Mouse (Mus musculus) spleen, adult 18-20 months (tissue): ENCODE results near the gene Nanos3.

ENCODE experiments used
- DNase-seq, 2 experiments: peaks; one replicate each; pipeline ENCODE4 v3.0.0; 2022; ENCODE audit warnings: mixed read lengths in 2 of 2

Nanos3 gene

GRCm38 (mm10) chr8:84185117-84185516 lies at the start of gene Nanos3:
Gene Nanos3 (minus strand): TSS chr8:84185217.
- DNase-seq = no peak

DNA sequence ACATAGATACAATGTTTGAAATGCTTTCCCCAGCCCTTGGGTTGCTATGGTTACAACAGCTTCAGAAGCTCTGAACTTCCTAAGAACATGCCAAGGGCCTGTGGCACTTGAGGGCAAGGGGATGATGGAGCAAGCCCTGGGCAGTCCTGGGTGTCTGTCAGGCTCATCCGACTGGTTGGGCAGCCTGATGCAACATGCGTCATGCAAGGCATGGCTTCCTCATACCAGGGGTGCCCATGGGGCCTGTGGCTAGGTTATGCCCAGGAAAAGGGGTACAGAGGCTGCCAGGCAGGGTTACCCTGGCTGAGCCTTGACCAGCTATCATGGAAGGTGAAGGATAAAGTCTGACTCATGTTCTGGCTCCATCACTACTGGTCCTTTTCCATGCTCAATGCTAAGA lies 48.0 kb upstream of the Nanos3 start:
- no peak for DNase-seq

DNA sequence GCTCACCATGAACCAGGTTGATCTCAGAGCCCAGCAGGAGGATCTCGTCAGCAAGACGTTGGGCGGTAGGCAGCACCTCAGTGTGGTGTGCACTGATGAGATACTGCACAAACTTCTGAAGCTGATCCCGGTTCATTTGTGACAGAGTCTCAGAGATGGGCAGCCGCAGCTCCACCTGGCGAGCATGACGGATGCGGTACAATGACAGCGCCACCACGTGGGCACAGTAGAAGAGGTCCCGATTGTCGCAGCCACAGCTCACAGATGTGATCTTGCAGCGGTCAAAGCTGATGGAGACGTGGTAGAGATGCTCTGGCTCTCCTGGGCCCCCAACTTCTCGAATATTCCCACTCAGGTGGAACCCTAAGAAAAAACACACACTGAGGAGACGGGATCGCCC lies 45.7 kb upstream of the Nanos3 start:
- no peak for DNase-seq

DNA sequence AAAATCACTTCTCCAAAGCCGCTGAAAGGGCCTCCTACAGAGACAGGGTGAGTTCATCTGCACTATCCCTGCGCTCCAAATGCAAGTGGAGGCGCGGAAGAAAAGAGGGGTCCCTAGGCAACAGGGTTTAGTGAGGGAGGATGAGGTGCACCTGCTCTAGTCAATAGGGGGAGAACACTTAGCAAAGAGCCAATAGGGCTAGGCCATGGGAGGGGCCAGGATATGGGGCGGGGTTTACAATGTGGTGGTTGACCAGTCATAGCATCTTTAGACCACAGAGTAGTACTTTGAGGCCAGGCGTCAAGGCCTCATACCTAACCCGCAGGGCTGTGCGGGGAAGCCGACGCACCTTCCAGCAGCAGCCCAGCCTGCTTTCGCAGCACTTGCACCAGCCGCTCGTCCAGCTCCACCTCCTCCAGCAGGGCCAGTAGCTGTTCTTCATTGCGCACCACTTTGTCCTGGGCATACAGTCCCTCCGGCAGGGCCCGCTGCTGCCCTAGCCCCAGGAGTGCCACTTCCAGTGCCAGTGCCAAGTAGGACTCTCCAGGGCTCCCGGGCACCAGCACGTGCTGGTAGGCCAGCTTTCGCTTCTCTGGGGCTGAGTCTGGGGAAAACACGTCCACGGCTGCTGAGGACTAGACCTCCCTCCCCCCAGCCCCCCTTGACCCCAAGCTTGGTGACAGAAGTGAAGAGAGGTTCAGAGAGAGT lies 38.5 kb upstream of the Nanos3 start:
- DNase-seq = no peak

DNA sequence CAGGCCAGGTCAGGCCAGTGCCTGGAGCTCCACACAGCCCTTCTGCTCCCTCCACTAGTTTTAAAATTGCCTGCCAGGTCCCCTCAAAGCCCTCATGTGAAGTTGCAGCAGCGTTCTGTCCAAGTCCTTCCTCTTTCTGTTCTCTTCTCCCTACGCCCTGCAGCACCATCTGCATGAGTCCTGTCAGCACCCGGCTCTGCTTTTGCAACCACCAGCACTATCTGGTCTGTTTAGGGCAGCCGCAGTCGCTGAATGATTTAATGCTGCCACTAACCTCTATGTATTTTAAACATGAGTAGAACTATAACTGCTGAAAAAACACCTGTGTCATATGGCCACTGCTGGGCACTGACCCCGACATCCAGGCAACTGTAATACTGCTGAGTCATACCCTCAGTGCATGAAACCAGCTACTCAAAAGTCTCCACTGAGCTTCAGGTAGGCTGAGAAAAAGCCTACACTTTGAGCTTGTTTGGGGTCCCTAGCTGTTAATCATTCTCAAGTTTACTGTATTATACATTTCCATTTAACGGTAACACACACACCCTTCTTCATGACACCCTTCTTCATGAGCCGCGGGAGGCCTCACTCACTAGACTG lies 37.6 kb upstream of the Nanos3 start:
- DNase-seq = no peak

GRCm38 (mm10) chr8:84220105-84220504 lies 35.1 kb upstream of the Nanos3 start:
- no peak for DNase-seq

DNA sequence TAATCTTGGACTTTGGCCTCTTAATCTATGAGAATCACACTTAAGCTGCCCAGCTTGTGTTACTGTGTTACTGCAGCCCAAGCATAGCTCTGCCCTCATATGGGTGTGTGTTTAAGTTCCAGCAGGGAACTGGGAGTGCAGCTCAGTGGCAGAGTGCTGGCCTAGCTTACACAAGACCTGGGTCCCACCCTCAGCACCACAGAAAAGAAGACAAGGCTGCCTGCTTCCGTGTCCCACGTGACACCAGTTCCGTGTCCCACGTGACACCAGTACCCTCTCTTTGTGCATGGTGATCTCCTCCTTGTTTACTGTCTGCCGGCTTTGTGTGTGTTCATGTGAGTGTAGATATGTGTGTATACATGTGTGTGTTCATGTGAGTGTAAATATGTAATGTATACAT lies 33.1 kb upstream of the Nanos3 start:
- DNase-seq = no peak

GRCm38 (mm10) chr8:84217206-84217605 lies 32.2 kb upstream of the Nanos3 start:
- DNase-seq = no peak

GRCm38 (mm10) chr8:84213277-84213676 lies 28.3 kb upstream of the Nanos3 start:
- no peak for DNase-seq

- no peak for DNase-seq
These were observed 27.0 kb upstream of the Nanos3 start for GRCm38 (mm10) chr8:84211881-84212563.

- no peak for DNase-seq
These were observed 26.2 kb upstream of the Nanos3 start for GRCm38 (mm10) chr8:84211202-84211601.

DNA sequence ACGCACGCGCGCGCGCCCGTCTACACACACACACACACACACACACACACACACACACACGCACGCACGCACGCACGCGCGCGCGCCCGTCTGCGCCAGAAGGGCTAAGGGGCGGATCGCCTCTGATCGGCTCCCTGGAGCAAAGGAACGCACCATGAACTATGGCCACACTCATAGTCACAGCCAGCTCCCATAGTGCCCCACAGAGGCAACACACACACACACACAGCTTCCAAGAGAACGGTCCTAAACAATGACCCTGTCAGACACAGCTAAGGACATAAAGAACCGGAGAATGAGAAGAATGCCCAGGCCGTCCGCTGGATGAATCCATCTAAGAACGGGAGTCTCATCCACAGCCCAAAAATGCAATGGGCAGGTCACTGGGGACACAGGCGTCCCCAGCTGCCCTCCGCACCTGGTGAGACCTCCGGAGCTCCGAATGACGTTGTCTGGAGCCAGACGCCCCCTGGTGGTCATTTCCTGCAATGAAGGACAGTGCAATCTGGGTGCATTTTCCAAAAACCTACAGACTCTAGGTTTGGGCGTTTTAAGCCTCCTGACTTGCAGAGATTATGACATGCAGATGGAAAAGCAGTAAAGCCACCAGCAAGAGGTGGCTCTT lies 25.3 kb upstream of the Nanos3 start:
- DNase-seq = peak; percentile 63 to 86

GRCm38 (mm10) chr8:84208381-84209380 lies 23.7 kb upstream of the Nanos3 start:
- DNase-seq = no peak

DNA sequence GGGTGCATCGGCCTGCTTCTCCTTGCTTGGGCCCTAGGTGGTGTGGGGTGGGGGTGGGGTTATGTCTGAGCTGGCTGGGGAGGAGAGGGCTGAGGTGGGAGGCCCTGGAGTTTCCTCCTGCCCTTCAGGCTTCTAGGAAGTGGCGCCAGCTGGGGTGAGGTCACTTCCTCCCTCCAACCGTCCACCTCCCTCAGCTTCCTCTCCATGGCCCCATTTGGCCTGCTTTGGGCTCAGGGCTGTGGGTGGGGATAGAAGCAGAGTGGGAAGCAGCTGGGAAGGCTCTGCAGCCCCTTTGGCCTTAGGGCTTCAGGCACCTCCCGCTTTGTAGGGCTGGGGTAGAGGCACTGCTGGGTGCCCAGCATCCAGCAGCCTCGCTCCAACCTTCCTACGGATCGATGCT lies 22.8 kb upstream of the Nanos3 start:
- no peak for DNase-seq

- no peak for DNase-seq
These were observed 21.6 kb upstream of the Nanos3 start for GRCm38 (mm10) chr8:84206666-84207065.

- no peak for DNase-seq
These were observed 20.1 kb upstream of the Nanos3 start for GRCm38 (mm10) chr8:84205073-84205472.

DNA sequence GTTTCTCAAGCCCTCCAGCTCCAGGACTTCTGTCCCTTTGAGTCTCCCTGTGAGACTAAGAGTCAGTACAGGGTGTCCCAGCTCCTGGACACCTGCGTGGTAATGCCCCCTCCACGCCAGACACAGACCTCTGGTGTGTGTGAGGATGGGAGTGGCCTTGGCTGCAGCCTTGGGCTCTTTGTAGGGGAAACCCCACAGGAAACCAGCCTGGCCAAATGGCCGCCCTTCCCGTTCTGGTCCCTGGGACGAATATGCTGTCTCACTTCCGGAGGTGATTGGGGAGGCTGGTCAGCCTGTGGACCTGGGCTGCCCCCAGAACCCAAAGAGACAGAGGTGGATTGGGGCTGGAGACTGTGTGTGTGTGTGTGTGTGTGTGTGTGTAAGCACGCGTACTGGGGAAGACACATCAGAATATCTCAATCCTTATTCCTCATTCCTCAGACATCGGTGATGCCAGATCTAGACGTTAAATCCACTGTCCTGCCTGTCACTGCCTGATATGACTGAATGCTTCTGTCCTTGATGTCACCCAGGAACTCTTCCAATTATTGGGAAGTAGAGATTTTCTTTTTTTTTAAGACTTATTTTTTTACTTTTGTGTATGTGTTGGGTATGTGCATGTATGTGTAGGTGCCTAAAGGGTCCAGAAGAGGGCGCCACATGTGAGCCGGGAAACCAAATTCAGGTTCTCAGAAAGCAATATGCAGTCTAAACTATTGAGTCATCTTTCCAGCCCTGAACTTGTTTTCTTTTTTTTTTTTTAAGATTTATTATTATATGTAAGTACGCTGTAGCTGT lies 19.2 kb upstream of the Nanos3 start:
- DNase-seq = peak; percentile 47 to 57

DNA sequence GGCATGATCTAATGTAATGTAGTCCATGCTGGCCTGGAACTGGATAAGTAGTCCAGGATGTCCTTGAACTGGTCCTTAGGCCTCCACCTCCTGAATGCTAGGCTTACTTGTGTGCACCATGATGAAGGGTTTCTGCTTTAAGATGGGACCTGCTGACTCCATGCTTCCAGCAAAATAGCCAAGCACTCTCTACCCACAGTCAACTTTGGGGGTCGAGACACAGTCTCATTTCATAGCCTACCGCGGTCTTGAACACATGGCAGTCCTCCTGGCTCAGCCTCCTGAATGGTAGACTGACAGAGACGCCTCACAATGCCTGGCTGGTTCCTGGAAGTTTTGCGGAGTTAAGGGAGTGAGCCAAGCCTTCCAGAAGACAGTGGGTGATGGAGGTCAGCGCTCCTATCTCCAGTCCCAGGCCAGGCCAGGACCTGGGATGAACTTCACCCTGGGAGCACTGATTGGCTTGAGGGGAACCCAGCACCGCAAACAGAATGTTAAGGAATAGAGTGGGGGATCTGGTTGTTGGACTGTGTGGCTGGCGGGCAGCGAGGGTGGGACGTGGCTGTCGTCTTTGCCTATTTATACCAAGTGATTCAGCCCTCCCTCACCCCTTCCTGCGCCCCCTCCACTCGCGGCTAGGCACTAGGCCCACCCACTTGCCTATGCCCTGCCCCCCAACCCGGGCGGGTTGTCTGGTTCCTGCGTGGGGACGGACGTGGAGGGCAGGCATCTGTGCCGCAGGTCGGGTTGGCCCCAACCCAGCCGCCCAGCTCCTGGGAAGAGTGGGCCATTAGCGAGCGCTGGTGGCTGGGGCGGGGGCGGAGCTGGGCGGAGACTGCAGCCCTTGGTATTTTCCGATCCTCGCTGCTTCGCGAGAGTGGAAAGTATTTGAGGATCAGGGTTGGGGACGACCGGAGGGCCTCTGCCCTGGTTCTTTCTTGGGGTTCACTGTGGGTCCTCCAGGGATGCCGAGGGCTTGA lies 18.2 kb upstream of the Nanos3 start:
- peak; percentile 64 to 68 for DNase-seq

GRCm38 (mm10) chr8:84202466-84202865 lies 17.4 kb upstream of the Nanos3 start:
- no peak for DNase-seq

DNA sequence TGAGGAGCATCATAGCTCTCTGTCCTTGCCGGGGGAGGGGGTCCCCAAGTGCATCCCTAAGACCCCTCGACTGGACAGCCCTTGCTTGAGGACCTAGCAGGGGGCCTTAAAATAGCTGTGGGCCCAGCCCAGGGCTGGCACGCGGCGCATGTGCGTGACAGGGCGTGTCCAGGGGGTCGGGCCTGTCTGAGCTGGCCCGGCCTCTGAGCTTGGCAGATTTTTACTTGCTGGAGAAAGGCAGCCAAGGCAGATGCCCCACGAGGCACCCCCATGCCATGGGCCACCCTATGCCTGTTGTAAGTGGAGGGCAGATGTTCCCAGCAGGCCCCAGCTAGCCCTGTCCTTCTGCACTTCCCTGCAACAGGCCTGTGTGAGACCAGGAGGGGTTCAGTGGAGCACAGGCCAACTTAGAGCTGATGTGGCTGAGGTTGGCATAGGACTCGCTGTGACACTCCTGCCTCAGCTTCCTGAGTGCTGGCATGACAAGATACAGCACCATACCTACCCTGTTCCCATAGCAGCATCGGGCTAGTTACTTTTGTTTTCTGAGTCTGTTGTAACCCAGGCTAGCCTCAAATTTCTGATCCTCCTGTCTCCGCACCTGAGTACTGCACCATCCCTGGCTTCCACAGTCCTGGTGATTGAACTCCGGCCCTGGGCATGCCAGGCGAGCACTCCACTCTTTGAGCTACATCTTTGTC lies 16.7 kb upstream of the Nanos3 start:
- DNase-seq = peak; percentile 37 to 58
